In genomic region chr17:24851381-24852125, GRCm38 (mm10) we compare ENCODE assay signal across 9 mouse cellular contexts. TPM values are rescaled to one million over a fixed set of nuclear protein-coding genes. Genes with fewer than 3 reads are reported as not detected.
A peak's percentile ranks its signal among the peaks of the same experiment; 100 is the strongest.
DNase-seq lines count a peak whose midpoint lies in the region; ATAC-seq and TF ChIP-seq lines count a peak whose summit lies in the region.
"Had no signal": no experiment of that assay in that cellular context is flagged by ENCODE, and none has a peak within 500 bp of the region (broad histone marks: within the 10 kb centered on the region; RNA-seq: fewer than 3 reads in every experiment).

No protein-coding gene starts in this region.

- no peak overlapping the region for H3K9ac ChIP-seq in lung, postnatal 0 days (replicated peaks; ENCODE audit: low read depth)
- H3K9ac ChIP-seq in forebrain, embryonic 15.5 days (replicated peaks): peak overlapping the region; percentile 75; the same call in 1 of the 2 replicates
- no peak overlapping the region for H3K9ac ChIP-seq in limb, embryonic 15.5 days
- peak overlapping the region; percentile 82; the same call in 1 of the 2 replicates for H3K9ac ChIP-seq in stomach, embryonic 16.5 days (ENCODE audit: low read length)

- 0 out of 2 replicates have a peak, but pooled peaks cover 7% of the 10 kb centered on the region for H3K36me3 ChIP-seq in lung, postnatal 0 days (ENCODE audit: insufficient read depth, low read length)
- peaks cover 11% of the 10 kb centered on the region for H3K36me3 ChIP-seq in forebrain, embryonic 15.5 days
- peaks cover 25% of the 10 kb centered on the region for H3K36me3 ChIP-seq in limb, embryonic 15.5 days
- H3K36me3 ChIP-seq in stomach, embryonic 16.5 days (ENCODE audit: control insufficient read depth, insufficient read depth, low read length): no peaks in the 10 kb centered on the region

- no peaks in the 10 kb centered on the region for H3K9me3 ChIP-seq in lung, postnatal 0 days (ENCODE audit: low read length)
- H3K9me3 ChIP-seq in forebrain, embryonic 15.5 days: no peaks in the 10 kb centered on the region
- H3K9me3 ChIP-seq in limb, embryonic 15.5 days: no peaks in the 10 kb centered on the region
- H3K9me3 ChIP-seq in stomach, embryonic 16.5 days (replicated peaks; ENCODE audit: control insufficient read depth, low read length): no peaks in the 10 kb centered on the region

- peak overlapping the region; percentile 84 for H3K4me2 ChIP-seq in lung, postnatal 0 days (replicated peaks; ENCODE audit: low read depth, low read length)
- peak overlapping the region; percentile 97 for H3K4me2 ChIP-seq in forebrain, embryonic 15.5 days (replicated peaks)
- H3K4me2 ChIP-seq in limb, embryonic 15.5 days: peak overlapping the region; percentile 92
- H3K4me2 ChIP-seq in stomach, embryonic 16.5 days (ENCODE audit: low read depth, low read length): peak overlapping the region; percentile 83

- DNase-seq in lung, postnatal 0 days (ENCODE audit: low spot score): no peak
- DNase-seq in lung, postnatal 10 days: no peak
- no peak for DNase-seq in right cerebral cortex, postnatal 14 days
- DNase-seq in gastrocnemius, adult 18-20 months (ENCODE audit: low spot score): no peak
- DNase-seq: adrenal gland, postnatal 25 days; spleen, adult 18-20 months had no signal

- H3K4me1 ChIP-seq in lung, postnatal 0 days (ENCODE audit: insufficient read depth, low read depth, low read length): peaks cover 6% of the 10 kb centered on the region; the same call in 1 of the 2 replicates
- H3K4me1 ChIP-seq in forebrain, embryonic 15.5 days: peaks cover 27% of the 10 kb centered on the region
- peaks cover 18% of the 10 kb centered on the region for H3K4me1 ChIP-seq in limb, embryonic 15.5 days
- peaks cover 18% of the 10 kb centered on the region for H3K4me1 ChIP-seq in stomach, embryonic 16.5 days (ENCODE audit: control insufficient read depth, insufficient read depth, low read length)

- no peak for TF ChIP-seq EP300 in lung, postnatal 0 days (IDR thresholded peaks at IDR 0.05)

- no peaks in the 10 kb centered on the region for H3K27me3 ChIP-seq in lung, postnatal 0 days (replicated peaks; ENCODE audit: insufficient read depth, low read length)
- H3K27me3 ChIP-seq in forebrain, embryonic 15.5 days: no peaks in the 10 kb centered on the region
- H3K27me3 ChIP-seq in limb, embryonic 15.5 days: peaks cover 10% of the 10 kb centered on the region
- no peaks in the 10 kb centered on the region for H3K27me3 ChIP-seq in stomach, embryonic 16.5 days (ENCODE audit: control insufficient read depth, insufficient read depth, low read length)

- no peak overlapping the region for H3K27ac ChIP-seq in lung, postnatal 0 days (ENCODE audit: low read length)
- H3K27ac ChIP-seq in forebrain, embryonic 15.5 days (replicated peaks): no peak overlapping the region
- H3K27ac ChIP-seq in limb, embryonic 15.5 days: no peak overlapping the region
- H3K27ac ChIP-seq in stomach, embryonic 16.5 days (ENCODE audit: low read length): no peak overlapping the region

- no peak for ATAC-seq in lung, postnatal 0 days
- no peak for ATAC-seq in forebrain, embryonic 15.5 days (replicated peaks)
- no peak for ATAC-seq in limb, embryonic 15.5 days (ENCODE audit: insufficient number of reproducible peaks, low FRiP score, low TSS enrichment, low read depth)
- no peak for ATAC-seq in stomach, embryonic 16.5 days (ENCODE audit: insufficient read depth, low FRiP score)

- 0 out of 2 replicates have a peak overlapping the region, but pooled peaks have one; percentile 2 for H3K4me3 ChIP-seq in lung, postnatal 0 days (ENCODE audit: low read depth, low read length)
- H3K4me3 ChIP-seq in forebrain, embryonic 15.5 days: peak overlapping the region; percentile 80
- H3K4me3 ChIP-seq in limb, embryonic 15.5 days: peak overlapping the region; percentile 95
- peak overlapping the region; percentile 95 for H3K4me3 ChIP-seq in stomach, embryonic 16.5 days (replicated peaks; ENCODE audit: low read length)

- 73% methylated on average over 10 of the region's 10 CpGs for WGBS in lung, postnatal 0 days
- WGBS in forebrain, embryonic 15.5 days: 79% methylated on average over 10 of the region's 10 CpGs
- 79% methylated on average over 10 of the region's 10 CpGs for WGBS in limb, embryonic 15.5 days
- 78% methylated on average over 10 of the region's 10 CpGs for WGBS in stomach, embryonic 16.5 days

- TF ChIP-seq CTCF in lung, postnatal 0 days (IDR thresholded peaks at IDR 0.05): no peak

RNA-seq across cellular contexts. Expression of gene Fahd1, which starts 1.4 kb away (rescaled TPM):
- polyA plus RNA-seq in lung, postnatal 0 days (2015; fragmentation: Nextera tagmentation; extraction: Ambion mirVana): 16.7 and 18.3 TPM in 2 replicates
- polyA plus RNA-seq in forebrain, embryonic 15.5 days (2015; fragmentation: Nextera tagmentation; extraction: Ambion mirVana): 16.0 and 16.8 TPM in 2 replicates
- polyA plus RNA-seq in limb, embryonic 15.5 days (2015; fragmentation: Nextera tagmentation; extraction: Ambion mirVana): 19.0 and 19.6 TPM in 2 replicates
- 29.9 and 36.5 TPM in 2 replicates for polyA plus RNA-seq in stomach, embryonic 16.5 days (2015; fragmentation: Nextera tagmentation; extraction: Ambion mirVana)
- 10 to 100 TPM; 45.2 to 48.3 TPM for total RNA-seq in gastrocnemius, adult 18-20 months (2021)

RNA-seq across cellular contexts. Expression of gene Hagh, which starts 11.6 kb away (rescaled TPM):
- 54.5 and 56.8 TPM in 2 replicates for polyA plus RNA-seq in lung, postnatal 0 days (2015; fragmentation: Nextera tagmentation; extraction: Ambion mirVana)
- polyA plus RNA-seq in forebrain, embryonic 15.5 days (2015; fragmentation: Nextera tagmentation; extraction: Ambion mirVana): 45.1 and 45.7 TPM in 2 replicates
- 37.7 and 43.3 TPM in 2 replicates for polyA plus RNA-seq in limb, embryonic 15.5 days (2015; fragmentation: Nextera tagmentation; extraction: Ambion mirVana)
- polyA plus RNA-seq in stomach, embryonic 16.5 days (2015; fragmentation: Nextera tagmentation; extraction: Ambion mirVana): 50.9 and 53.1 TPM in 2 replicates
- 10 to 100 TPM; 67.9 to 72.7 TPM for total RNA-seq in gastrocnemius, adult 18-20 months (2021)

RNA-seq across cellular contexts. Expression of gene Igfals, which starts 14.2 kb away (rescaled TPM):
- polyA plus RNA-seq in lung, postnatal 0 days (2015; fragmentation: Nextera tagmentation; extraction: Ambion mirVana): 4.5 and 4.8 TPM in 2 replicates
- polyA plus RNA-seq in forebrain, embryonic 15.5 days (2015; fragmentation: Nextera tagmentation; extraction: Ambion mirVana): 0.11 TPM in 1 of 2 replicates, not detected in the other
- 0.29 and 0.58 TPM in 2 replicates for polyA plus RNA-seq in limb, embryonic 15.5 days (2015; fragmentation: Nextera tagmentation; extraction: Ambion mirVana)
- 3.7 and 4.2 TPM in 2 replicates for polyA plus RNA-seq in stomach, embryonic 16.5 days (2015; fragmentation: Nextera tagmentation; extraction: Ambion mirVana)
- 1 to 10 TPM; 2.2 to 2.6 TPM for total RNA-seq in gastrocnemius, adult 18-20 months (2021)

RNA-seq across cellular contexts. Expression of gene Nubp2, which starts 34.6 kb away (rescaled TPM):
- 41.3 and 51.3 TPM in 2 replicates for polyA plus RNA-seq in lung, postnatal 0 days (2015; fragmentation: Nextera tagmentation; extraction: Ambion mirVana)
- polyA plus RNA-seq in forebrain, embryonic 15.5 days (2015; fragmentation: Nextera tagmentation; extraction: Ambion mirVana): 73.2 and 74.2 TPM in 2 replicates
- polyA plus RNA-seq in limb, embryonic 15.5 days (2015; fragmentation: Nextera tagmentation; extraction: Ambion mirVana): 47.7 and 49.6 TPM in 2 replicates
- polyA plus RNA-seq in stomach, embryonic 16.5 days (2015; fragmentation: Nextera tagmentation; extraction: Ambion mirVana): 44.1 and 47.9 TPM in 2 replicates
- 10 to 100 TPM; 11.0 to 11.1 TPM for total RNA-seq in gastrocnemius, adult 18-20 months (2021)

RNA-seq across cellular contexts. Expression of gene Spsb3, which starts 34.9 kb away (rescaled TPM):
- polyA plus RNA-seq in lung, postnatal 0 days (2015; fragmentation: Nextera tagmentation; extraction: Ambion mirVana): 40.2 and 45.4 TPM in 2 replicates
- polyA plus RNA-seq in forebrain, embryonic 15.5 days (2015; fragmentation: Nextera tagmentation; extraction: Ambion mirVana): 81.5 and 82.5 TPM in 2 replicates
- 41.7 and 43.7 TPM in 2 replicates for polyA plus RNA-seq in limb, embryonic 15.5 days (2015; fragmentation: Nextera tagmentation; extraction: Ambion mirVana)
- polyA plus RNA-seq in stomach, embryonic 16.5 days (2015; fragmentation: Nextera tagmentation; extraction: Ambion mirVana): 31.5 and 32.7 TPM in 2 replicates
- 10 to 100 TPM; 29.7 to 37.9 TPM for total RNA-seq in gastrocnemius, adult 18-20 months (2021)

Comparison
In these comparisons a context has a peak if more than half of its experiments do, and no peak if none do; other contexts are left out.
1. H3K4me3 ChIP-seq: peak in every context shown above with its lines; median percentile 95 in limb, embryonic 15.5 days; 95 in stomach, embryonic 16.5 days; 80 in forebrain, embryonic 15.5 days; 2 in lung, postnatal 0 days.
2. H3K9ac ChIP-seq: peak in forebrain, embryonic 15.5 days (single experiment) and stomach, embryonic 16.5 days (single experiment); none in lung, postnatal 0 days (single experiment) and limb, embryonic 15.5 days (single experiment).
3. Peak in every context shown above with its lines, with median percentiles within 50 percentile points of each other: H3K4me2 ChIP-seq.